Mouse (Mus musculus) liver, embryonic 14.5 days (tissue): ENCODE results near the gene Rnf152. TPM values are rescaled to one million over a fixed set of nuclear protein-coding genes. Genes with fewer than 3 reads are reported as not detected.

Experiments
- ATAC-seq: fragments of 200-750 bp; cut with Nextera tagmentation; 2 replicates; pipeline ENCODE4 v1.8.0; 2017; ENCODE audit warnings: moderate number of reproducible peaks, mild to moderate bottlenecking, moderate library complexity; ENCODE audit not compliant: insufficient read depth
- DNase-seq, 3 experiments: peaks; one replicate each; pipeline ENCODE4 v3.0.0-alpha.2; 2012 to 2013; ENCODE audit warnings: low read depth in 3 of 3, low spot score in 3 of 3
- H3K27ac ChIP-seq: fragments of 300-500 bp; sonication (generic); 2 replicates; pipeline ENCODE4 v1.5.1; 2014; ENCODE audit warnings: moderate library complexity, mild to moderate bottlenecking, control low read depth, inconsistent platforms
- H3K27me3 ChIP-seq: fragments of 300-500 bp; sonication (generic); 2 replicates; pipeline ENCODE4 v1.6.1; 2014; ENCODE audit warnings: mild to moderate bottlenecking, low read length, moderate library complexity; ENCODE audit not compliant: control insufficient read depth, insufficient read depth
- H3K36me3 ChIP-seq: fragments of 300-500 bp; sonication (generic); replicated peaks from 2 replicates; pipeline ENCODE4 v1.6.1; 2014; ENCODE audit warnings: low read depth; ENCODE audit not compliant: control insufficient read depth, insufficient read depth
- H3K4me1 ChIP-seq, 2 experiments: fragments of 200-500 bp in 1 of 2; fragments of 300-500 bp in 1 of 2; sonication (generic) in 1 of 2; replicated peaks; 2 replicates each; pipeline ENCODE4 v1.6.1; 2012 to 2014; ENCODE audit warnings: antibody characterized with exemption in 1 of 2, inconsistent platforms in 1 of 2, low read length in 1 of 2; ENCODE audit not compliant: control insufficient read depth in 2 of 2, insufficient read depth in 2 of 2
- H3K4me2 ChIP-seq: fragments of 300-500 bp; sonication (generic); 2 replicates; pipeline ENCODE4 v1.6.1; 2014; ENCODE audit warnings: low read depth, mild to moderate bottlenecking, control low read depth, moderate library complexity
- H3K4me3 ChIP-seq, 2 experiments: fragments of 200-500 bp in 1 of 2; fragments of 300-500 bp in 1 of 2; sonication (generic) in 1 of 2; 2 replicates each; pipeline ENCODE4 v1.5.1; 2012 to 2014; ENCODE audit warnings: low read depth in 2 of 2, low read length in 2 of 2, mild to moderate bottlenecking in 2 of 2, control low read depth in 1 of 2, inconsistent platforms in 1 of 2, moderate library complexity in 1 of 2; ENCODE audit not compliant: insufficient read depth in 1 of 2
- H3K9ac ChIP-seq: fragments of 300-500 bp; sonication (generic); replicated peaks from 2 replicates; pipeline ENCODE4 v1.6.1; 2014; ENCODE audit warnings: mild to moderate bottlenecking, control low read depth, moderate library complexity
- H3K9me3 ChIP-seq: fragments of 300-500 bp; sonication (generic); 2 replicates; pipeline ENCODE4 v1.6.1; 2016; ENCODE audit warnings: low read length, mixed read lengths; ENCODE audit not compliant: control insufficient read depth
- CTCF ChIP-seq: IDR thresholded peaks from 2 replicates; pipeline ENCODE4 v1.5.1; 2016; ENCODE audit warnings: antibody characterized with exemption, low read depth, control low read depth
- EP300 ChIP-seq: IDR thresholded peaks from 2 replicates; pipeline ENCODE4 v1.6.1; 2016; ENCODE audit warnings: antibody characterized with exemption, low read depth
- WGBS: fragments of 180-500 bp; shearing (Covaris S2); extraction: QIAGEN DNeasy Blood & Tissue Kit; methylation state at CpG from one replicate; pipeline ENCODE4 v1.1.7; 2014; ENCODE audit not compliant: insufficient replicate concordance; 5-methylcytosine and 5-hydroxymethylcytosine counted together
- polyA plus RNA-seq, 2 experiments: library from polyadenylated mRNA; depleted of rRNA in 1 of 2; stranded (reverse) in 1 of 2; unstranded in 1 of 2; fragments of >200 nt; fragmentation: Nextera tagmentation in 1 of 2; extraction: Ambion mirVana in 1 of 2; gene quantifications; 2 replicates each; pipeline versions ENCODE4 v1.2.1 to v1.2.3; 2012 to 2014

Rnf152 gene
- polyA plus RNA-seq, 2 experiments, result 0.05 to 0.08 TPM

DNA sequence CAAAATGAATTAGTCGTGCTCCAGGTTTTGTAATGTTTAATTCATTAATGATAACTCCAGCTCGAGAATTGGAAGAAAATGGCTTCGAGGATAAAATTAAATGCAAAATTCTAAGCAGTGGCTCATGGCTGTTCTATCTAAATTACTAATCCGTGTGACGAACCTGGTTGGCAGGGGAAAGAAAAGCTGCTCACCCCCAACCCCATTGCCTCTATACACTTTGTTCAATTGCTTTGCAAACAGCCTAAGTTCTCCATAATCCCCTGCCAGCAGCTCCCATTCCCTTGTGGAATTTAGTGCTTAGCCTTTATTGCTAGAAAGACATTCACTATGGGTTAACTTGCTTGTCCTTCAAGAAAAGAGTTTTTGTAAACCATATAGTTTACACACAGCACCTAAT, 24.9 kb downstream of the Rnf152 start:
- Histone ChIP-seq H3K27ac (no peak overlapping the region), H3K4me2 (no peak overlapping the region), H3K9me3 (no peaks in the 10 kb centered on the region), H3K36me3 (no peaks in the 10 kb centered on the region), H3K9ac (no peak overlapping the region), H3K27me3 (no peaks in the 10 kb centered on the region), H3K4me3 (no peak overlapping the region), H3K4me1 (no peaks in the 10 kb centered on the region)
- no peak for TF ChIP-seq EP300
- TF ChIP-seq CTCF, result no peak
- WGBS, result 56% methylated on average over 5 of the region's 5 CpGs
- DNase-seq, result no peak
- no peak for ATAC-seq

DNA sequence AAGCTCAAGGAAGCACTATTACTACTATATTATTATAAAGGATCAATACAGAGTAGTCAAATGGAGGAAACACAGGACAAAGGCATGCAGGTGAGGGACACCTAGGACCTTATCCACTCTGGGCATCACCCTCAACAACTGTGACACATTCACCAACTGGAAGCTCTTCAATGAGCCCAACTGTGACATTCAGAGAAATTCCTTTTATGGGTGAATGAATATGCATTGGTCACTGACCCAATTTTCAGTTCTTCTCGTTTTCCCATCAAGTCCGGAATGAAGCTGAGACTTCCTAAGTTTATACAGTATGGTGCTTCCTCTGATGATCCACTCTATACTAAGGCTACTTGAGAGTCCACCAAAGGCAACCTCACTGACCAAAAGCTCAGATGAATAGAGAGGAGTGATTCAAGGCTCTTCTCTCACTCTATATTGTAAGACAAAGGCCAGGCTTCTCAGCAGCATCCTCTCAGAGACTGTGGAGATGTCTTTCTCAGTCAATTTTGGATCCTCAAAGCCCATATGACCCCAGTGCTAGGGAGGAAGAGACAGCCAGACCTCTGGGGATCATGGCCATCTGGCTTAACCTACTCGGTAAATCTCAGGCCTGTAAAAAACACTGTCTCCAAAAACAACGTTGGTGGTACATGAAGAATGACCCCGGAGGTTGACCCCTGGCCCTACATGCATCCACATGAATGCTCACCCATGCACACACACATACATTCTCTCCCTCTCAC, 25.8 kb downstream of the Rnf152 start:
- Histone ChIP-seq H3K4me3 (no peak overlapping the region), H3K36me3 (no peaks in the 10 kb centered on the region), H3K27ac (no peak overlapping the region), H3K4me2 (no peak overlapping the region), H3K4me1 (no peaks in the 10 kb centered on the region), H3K27me3 (no peaks in the 10 kb centered on the region), H3K9me3 (no peaks in the 10 kb centered on the region), H3K9ac (no peak overlapping the region)
- no peak for TF ChIP-seq CTCF
- TF ChIP-seq EP300, result no peak
- DNase-seq, result no peak
- 62% methylated on average over 5 of the region's 5 CpGs for WGBS
- no peak for ATAC-seq

DNA sequence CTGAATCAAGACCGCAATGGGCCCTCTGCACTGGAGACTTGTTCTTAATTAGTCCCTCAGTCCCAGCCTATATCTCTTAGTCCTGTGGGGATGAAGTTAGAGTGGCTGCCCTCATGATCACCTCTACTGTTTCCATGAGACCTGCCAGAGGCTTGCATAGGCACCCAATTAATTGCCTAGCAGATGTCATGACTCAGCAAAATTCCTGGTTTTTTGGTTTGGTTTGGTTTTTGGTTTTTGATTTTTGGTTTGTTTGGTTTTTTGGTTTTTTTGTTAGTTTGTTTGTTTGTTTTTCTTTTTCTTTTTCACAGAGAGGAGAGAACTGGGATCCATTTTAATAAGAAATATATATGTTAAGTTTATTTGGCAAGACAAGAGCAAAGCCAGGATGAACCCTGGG, 28.7 kb downstream of the Rnf152 start:
- 88% methylated on average over 1 of the region's 1 CpGs for WGBS
- no peak for TF ChIP-seq EP300
- TF ChIP-seq CTCF, result no peak

DNA sequence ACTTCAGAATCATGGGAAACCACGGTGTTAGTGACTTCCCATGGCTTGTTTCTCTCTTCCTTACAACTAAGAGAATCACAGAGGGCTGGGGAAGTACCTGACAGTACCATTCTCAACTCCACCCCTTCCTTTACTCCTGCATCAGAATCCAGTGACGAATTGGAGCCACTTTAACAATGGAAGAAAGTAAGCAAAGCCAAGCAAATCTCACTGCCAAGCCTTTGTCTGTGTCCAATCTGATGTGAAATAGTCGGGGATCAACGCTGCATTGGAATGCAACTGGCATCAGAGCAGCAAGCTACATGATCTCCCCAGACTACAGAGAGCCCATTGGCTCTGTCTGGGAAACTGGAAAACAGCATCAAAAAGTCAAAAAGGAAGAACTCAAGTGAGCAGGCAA, 31.9 kb downstream of the Rnf152 start:
- Histone ChIP-seq H3K36me3 (no peaks in the 10 kb centered on the region), H3K27me3 (no peaks in the 10 kb centered on the region), H3K4me2 (no peak overlapping the region), H3K4me1 (no peaks in the 10 kb centered on the region), H3K4me3 (no peak overlapping the region), H3K9ac (no peak overlapping the region), H3K9me3 (no peaks in the 10 kb centered on the region), H3K27ac (no peak overlapping the region)
- TF ChIP-seq CTCF, result no peak
- TF ChIP-seq EP300, result no peak
- ATAC-seq (no peak), DNase-seq (no peak)
- WGBS, result 49% methylated on average over 4 of the region's 4 CpGs

More for the DNA sequence above, 28.7 kb downstream of the Rnf152 start:
- H3K9me3 ChIP-seq, result no peaks in the 10 kb centered on the region
- no peak overlapping the region for H3K4me3 ChIP-seq
- H3K4me1 ChIP-seq, result no peaks in the 10 kb centered on the region
- H3K9ac ChIP-seq, result no peak overlapping the region
- no peaks in the 10 kb centered on the region for H3K36me3 ChIP-seq
- no peak overlapping the region for H3K27ac ChIP-seq
- H3K27me3 ChIP-seq, result no peaks in the 10 kb centered on the region
- DNase-seq (no peak), ATAC-seq (no peak)
- no peak overlapping the region for H3K4me2 ChIP-seq

DNA sequence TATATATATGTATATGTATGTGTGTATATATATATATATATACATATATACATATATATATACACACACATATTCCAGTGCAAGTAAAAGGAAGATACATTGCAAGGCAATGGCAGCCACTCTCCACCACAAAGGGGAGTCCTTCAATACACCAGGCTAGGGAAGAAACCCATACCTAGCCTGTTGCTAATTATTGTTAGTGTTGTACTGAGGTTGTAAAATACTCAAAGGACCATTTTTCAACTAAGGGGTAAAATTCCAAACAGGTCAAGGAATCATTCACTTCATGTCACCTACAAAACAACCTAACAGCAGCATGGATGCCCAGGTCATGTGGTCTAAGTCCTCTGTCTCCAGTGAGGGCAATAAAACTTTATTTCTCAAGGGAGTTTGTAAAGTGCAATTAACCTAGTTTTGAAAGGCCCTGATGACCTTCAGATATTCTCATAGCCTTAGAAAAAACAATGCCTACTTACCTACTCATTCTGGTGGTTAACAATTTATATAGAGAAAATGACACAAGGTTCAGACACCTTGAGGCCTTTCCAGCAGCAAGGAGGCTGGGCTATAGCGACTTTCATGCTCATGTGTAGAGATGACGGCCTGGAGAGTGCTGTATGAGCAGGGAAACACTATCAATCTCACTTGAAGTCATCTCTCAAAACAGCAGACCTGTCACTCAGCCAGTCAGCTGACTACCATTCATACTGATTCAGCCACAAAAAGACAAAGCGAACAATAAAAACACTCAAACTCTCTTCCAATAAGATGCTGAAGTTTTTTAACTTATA, 42.3 kb downstream of the Rnf152 start:
- no peak overlapping the region for H3K4me2 ChIP-seq
- no peaks in the 10 kb centered on the region for H3K4me1 ChIP-seq
- DNase-seq, result no peak
- H3K36me3 ChIP-seq, result no peaks in the 10 kb centered on the region
- H3K9me3 ChIP-seq, result no peaks in the 10 kb centered on the region
- no peak overlapping the region for H3K9ac ChIP-seq
- no peak for TF ChIP-seq CTCF
- no peak for TF ChIP-seq EP300
- 55% methylated on average over 3 of the region's 3 CpGs for WGBS
- no peaks in the 10 kb centered on the region for H3K27me3 ChIP-seq
- no peak overlapping the region for H3K27ac ChIP-seq
- H3K4me3 ChIP-seq, result no peak overlapping the region
- ATAC-seq, result no peak
